Mouse (Mus musculus) spleen, adult 2 months (tissue): ENCODE data around the gene Stx2. TPM values are rescaled to one million over a fixed set of nuclear protein-coding genes. Genes with fewer than 3 reads are reported as not detected.

Source experiments
- DNase-seq, 2 experiments: peaks; one replicate each; pipeline versions ENCODE4 v3.0.0 to v3.0.0-alpha.2; 2012 to 2021; ENCODE audit warnings: low spot score in 2 of 2, low read depth in 1 of 2
- H3K27ac ChIP-seq: fragments of 200-500 bp; 2 replicates; pipeline ENCODE4 v1.5.1; 2012; ENCODE audit warnings: low read length, inconsistent platforms; ENCODE audit not compliant: insufficient read depth
- H3K27me3 ChIP-seq: fragments of 200-500 bp; 2 replicates; pipeline ENCODE4 v1.6.1; 2012; ENCODE audit warnings: mild to moderate bottlenecking, moderate library complexity, low read length, inconsistent platforms; ENCODE audit not compliant: control insufficient read depth, insufficient read depth
- H3K36me3 ChIP-seq: fragments of 200-500 bp; 2 replicates; pipeline ENCODE4 v1.6.1; 2012; ENCODE audit warnings: mild to moderate bottlenecking, low read length, inconsistent platforms; ENCODE audit not compliant: control insufficient read depth, insufficient read depth
- H3K4me1 ChIP-seq: fragments of 200-500 bp; 2 replicates; pipeline ENCODE4 v1.6.1; 2011; ENCODE audit warnings: inconsistent platforms; ENCODE audit not compliant: control insufficient read depth, insufficient read depth, insufficient read length
- H3K4me3 ChIP-seq: fragments of 200-500 bp; 2 replicates; pipeline ENCODE4 v1.5.1; 2011; ENCODE audit warnings: mild to moderate bottlenecking, inconsistent platforms; ENCODE audit not compliant: insufficient read depth, insufficient read length; ENCODE audit errors: extremely low read depth
- CTCF ChIP-seq: fragments of 200-500 bp; IDR thresholded peaks from 2 replicates; pipeline ENCODE4 v1.5.1; 2011; ENCODE audit warnings: mild to moderate bottlenecking, inconsistent platforms; ENCODE audit not compliant: insufficient read depth, insufficient read length, insufficient replicate concordance; ENCODE audit errors: extremely low read depth
- POLR2A ChIP-seq: fragments of 200-500 bp; IDR thresholded peaks from 2 replicates; pipeline ENCODE4 v1.6.1; 2011; ENCODE audit warnings: low read depth, low read length, inconsistent platforms
- WGBS: fragments of 180-500 bp; shearing (Covaris S2); methylation state at CpG from one replicate; pipeline ENCODE4 v1.1.7; 2018; 5-methylcytosine and 5-hydroxymethylcytosine counted together
- polyA plus RNA-seq: library from polyadenylated mRNA; depleted of rRNA; stranded (reverse); fragments of >200 nt; gene quantifications from 2 replicates; pipeline ENCODE4 v1.2.3, GENCODE M21; 2012

Stx2 gene
- polyA plus RNA-seq, 1 experiment, result 27.7 TPM

GRCm38 (mm10) chr5:129036678-129037077 is 28.3 kb upstream of the Stx2 start:
- Histone ChIP-seq H3K36me3 (no peaks in the 10 kb centered on the region), H3K4me3 (no peak overlapping the region), H3K4me1 (no peaks in the 10 kb centered on the region), H3K27ac (no peak overlapping the region), H3K27me3 (no peaks in the 10 kb centered on the region)
- 88% methylated on average over 5 of the region's 5 CpGs for WGBS
- no peak for DNase-seq
- no peak for TF ChIP-seq CTCF
- no peak for TF ChIP-seq POLR2A

- 81% methylated on average over 5 of the region's 5 CpGs for WGBS
- H3K27me3 ChIP-seq, result no peaks in the 10 kb centered on the region
- TF ChIP-seq CTCF (no peak), POLR2A (no peak)
Observed at GRCm38 (mm10) chr5:129029131-129029723, 20.9 kb upstream of the Stx2 start.

DNA sequence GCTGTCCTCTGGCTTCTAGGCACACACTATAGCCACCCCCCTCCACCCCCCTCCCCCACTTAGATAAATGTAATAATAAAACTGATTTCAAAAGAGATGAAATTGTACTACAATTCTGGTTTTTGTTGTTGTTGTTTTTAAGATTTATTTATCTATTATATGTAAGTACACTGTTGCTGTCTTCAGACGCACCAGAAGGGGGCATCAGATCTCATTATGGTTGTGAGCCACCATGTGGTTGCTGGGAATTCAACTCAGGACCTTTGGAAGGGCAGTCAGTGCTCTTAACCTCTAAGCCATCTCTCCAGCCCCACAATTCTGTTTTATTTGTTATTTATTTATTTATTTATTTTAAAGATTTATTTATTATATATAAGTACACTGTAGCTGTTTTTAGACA is 18.3 kb upstream of the Stx2 start:
- H3K27me3 ChIP-seq, result no peaks in the 10 kb centered on the region
- TF ChIP-seq CTCF (no peak), POLR2A (no peak)
- H3K4me3 ChIP-seq, result no peak overlapping the region
- H3K36me3 ChIP-seq, result peaks cover 11% of the 10 kb centered on the region
- 85% methylated on average over 1 of the region's 1 CpGs for WGBS
- no peak overlapping the region for H3K27ac ChIP-seq
- H3K4me1 ChIP-seq, result no peaks in the 10 kb centered on the region
- no peak for DNase-seq

More at GRCm38 (mm10) chr5:129029131-129029723, 20.9 kb upstream of the Stx2 start:
- Histone ChIP-seq H3K27ac (no peak overlapping the region), H3K36me3 (peaks cover 4% of the 10 kb centered on the region; the same call in 1 of the 2 replicates), H3K4me1 (no peaks in the 10 kb centered on the region), H3K4me3 (no peak overlapping the region)
- DNase-seq, result no peak

DNA sequence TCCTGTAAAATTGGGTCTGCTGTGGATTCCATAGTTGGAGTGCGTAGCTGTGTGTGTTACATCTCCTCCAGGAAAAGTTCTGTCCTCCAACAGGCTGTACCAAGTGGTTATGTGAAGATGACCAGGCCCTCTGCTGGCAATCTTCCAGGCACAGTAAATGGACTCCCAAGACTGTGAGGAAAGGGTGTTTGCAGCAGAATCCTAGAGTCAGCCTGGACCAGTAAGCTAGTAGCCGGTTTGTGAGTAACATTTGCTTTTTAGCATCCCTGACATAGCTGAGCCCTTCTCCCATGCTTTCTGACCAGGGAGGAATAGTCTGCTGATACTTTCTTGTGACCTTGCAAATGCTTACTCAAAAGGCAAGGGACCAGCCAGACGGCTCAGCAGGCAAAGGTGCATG is 17.8 kb upstream of the Stx2 start:
- no peak overlapping the region for H3K4me3 ChIP-seq
- peaks cover 12% of the 10 kb centered on the region for H3K36me3 ChIP-seq
- no peak for DNase-seq
- no peaks in the 10 kb centered on the region for H3K27me3 ChIP-seq
- H3K27ac ChIP-seq, result no peak overlapping the region
- 95% methylated on average over 3 of the region's 3 CpGs for WGBS
- H3K4me1 ChIP-seq, result peaks cover 2% of the 10 kb centered on the region
- TF ChIP-seq POLR2A (no peak), CTCF (no peak)

DNA sequence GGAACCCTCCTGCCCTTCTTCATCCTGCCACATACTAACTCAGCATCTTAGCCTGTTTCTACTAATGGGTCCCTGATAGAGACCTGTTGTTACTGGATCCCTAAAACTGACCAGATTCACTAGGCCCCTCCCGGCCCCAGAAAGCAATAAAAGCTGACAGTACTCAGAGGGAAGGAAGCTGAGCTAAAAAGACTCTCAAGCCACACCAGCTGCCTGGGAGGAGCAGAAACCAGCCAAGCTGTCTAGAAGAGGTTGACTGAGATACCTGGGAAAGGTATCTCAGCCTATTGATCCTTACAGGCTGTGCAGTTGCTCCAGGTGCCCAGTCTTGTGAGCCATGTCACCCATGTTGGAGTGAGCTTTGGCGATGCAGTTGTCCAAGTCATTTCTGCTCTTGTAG is 17.4 kb upstream of the Stx2 start:
- H3K4me1 ChIP-seq, result peaks cover 3% of the 10 kb centered on the region
- peaks cover 12% of the 10 kb centered on the region for H3K36me3 ChIP-seq
- no peak overlapping the region for H3K27ac ChIP-seq
- TF ChIP-seq POLR2A (no peak), CTCF (no peak)
- H3K4me3 ChIP-seq, result no peak overlapping the region
- H3K27me3 ChIP-seq, result no peaks in the 10 kb centered on the region
- no peak for DNase-seq
- 93% methylated on average over 2 of the region's 2 CpGs for WGBS

GRCm38 (mm10) chr5:129025048-129025447 is 16.7 kb upstream of the Stx2 start:
- WGBS, result 60% methylated on average over 2 of the region's 2 CpGs
- no peak for TF ChIP-seq POLR2A
- Histone ChIP-seq H3K4me3 (no peak overlapping the region), H3K27ac (no peak overlapping the region), H3K27me3 (no peaks in the 10 kb centered on the region), H3K4me1 (peaks cover 3% of the 10 kb centered on the region), H3K36me3 (peaks cover 12% of the 10 kb centered on the region)
- DNase-seq, result no peak

GRCm38 (mm10) chr5:129020731-129021130 is 12.4 kb upstream of the Stx2 start:
- no peaks in the 10 kb centered on the region for H3K27me3 ChIP-seq
- TF ChIP-seq CTCF, result no peak
- TF ChIP-seq POLR2A, result no peak
- H3K27ac ChIP-seq, result peak overlapping the region; percentile 98
- H3K4me1 ChIP-seq, result peaks cover 3% of the 10 kb centered on the region
- WGBS, result 2% methylated on average over 28 of the region's 28 CpGs
- DNase-seq, result no peak
- H3K36me3 ChIP-seq, result peaks cover 10% of the 10 kb centered on the region
- H3K4me3 ChIP-seq, result peak overlapping the region; percentile 100
